Mouse (Mus musculus) right cerebral cortex, postnatal 14 days (tissue): Measurements from ENCODE around the gene Atg16l1.
"Not testable (repeated sequence)": the region's sequence is repeated elsewhere in the genome, so short reads cannot be mapped to it uniquely, and the experiment has no call there.

ENCODE experiments used
- DNase-seq: peaks from one replicate; pipeline ENCODE4 v3.0.0; 2022

Gene Atg16l1

GRCm38 (mm10) chr1:87774845-87775244 lies 19.2 kb downstream of the Atg16l1 start:
- DNase-seq, result no peak

- DNase-seq, result no peak
Observed at GRCm38 (mm10) chr1:87779204-87779785, 23.6 kb downstream of the Atg16l1 start.

- no peak for DNase-seq
Observed at GRCm38 (mm10) chr1:87785703-87786102, 30.0 kb downstream of the Atg16l1 start.

- DNase-seq, result peak; percentile 83
Observed at GRCm38 (mm10) chr1:87786251-87786650, 30.6 kb downstream of the Atg16l1 start.

GRCm38 (mm10) chr1:87789665-87790064 lies 34.0 kb downstream of the Atg16l1 start:
- DNase-seq, result no peak

- DNase-seq, result no peak
Observed at GRCm38 (mm10) chr1:87792438-87793137, 36.9 kb downstream of the Atg16l1 start.

DNA sequence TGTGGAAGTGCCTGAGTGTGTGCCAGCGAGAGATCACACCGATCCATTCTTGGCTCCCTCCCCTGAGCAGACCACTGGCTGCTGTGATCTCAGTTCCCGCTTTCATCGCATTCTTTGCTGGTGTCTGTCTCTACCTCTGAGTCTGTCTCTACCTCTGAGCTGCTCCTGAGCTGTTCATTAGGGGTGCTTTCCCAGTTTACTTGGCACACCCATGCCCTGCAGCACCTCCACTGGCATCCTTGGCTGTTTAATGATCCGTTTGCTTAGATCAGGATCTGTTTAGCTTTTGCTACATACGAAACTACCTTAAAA lies 37.4 kb downstream of the Atg16l1 start:
- no peak for DNase-seq

DNA sequence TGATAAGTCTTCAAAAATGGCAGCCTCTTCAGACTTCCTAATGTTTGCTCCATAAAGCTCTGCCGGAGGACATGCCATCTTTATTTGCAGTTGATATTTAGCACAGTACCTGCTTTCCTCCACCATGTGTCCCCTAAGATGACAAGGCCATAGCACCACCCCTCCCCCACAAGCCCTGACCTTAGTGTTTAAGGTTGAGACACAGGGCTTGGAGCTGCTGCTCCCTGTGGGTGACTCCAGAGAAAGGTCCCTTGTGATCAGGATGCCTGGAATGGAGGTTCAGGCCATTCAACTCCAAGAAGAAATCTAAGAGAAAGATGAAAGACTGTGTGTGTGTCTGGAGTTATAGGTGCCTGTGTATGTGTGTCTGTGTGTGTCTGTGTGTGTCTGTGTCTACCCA lies 42.0 kb downstream of the Atg16l1 start:
- DNase-seq, result no peak

DNA sequence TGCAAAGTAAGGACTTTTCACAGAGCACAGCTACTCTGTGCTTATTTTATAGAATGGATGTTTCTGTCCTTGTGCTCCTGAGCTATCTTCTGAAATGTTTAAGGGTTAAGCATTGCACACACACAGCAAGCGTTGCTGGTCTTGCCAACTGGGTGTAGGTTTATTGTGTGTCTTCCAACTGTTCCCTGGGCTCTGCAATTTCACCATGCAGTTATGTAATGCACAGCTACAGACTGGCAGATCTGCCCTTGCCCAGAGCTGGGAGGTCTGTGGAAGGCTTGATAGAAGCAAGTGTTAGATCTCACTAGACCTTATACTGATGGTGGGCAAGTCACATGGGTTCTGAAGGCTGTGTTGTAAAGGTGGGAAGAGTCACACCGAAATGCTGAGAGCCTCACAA lies 42.6 kb downstream of the Atg16l1 start:
- no peak for DNase-seq

- no peak for DNase-seq
Observed at GRCm38 (mm10) chr1:87803576-87803975, 47.9 kb downstream of the Atg16l1 start, which contains the start of gene Sag. Gene Sag (plus strand): TSS chr1:87803680.

- DNase-seq, result no peak
Observed at GRCm38 (mm10) chr1:87807751-87808150, 52.1 kb downstream of the Atg16l1 start.

GRCm38 (mm10) chr1:87811391-87811790 lies 55.7 kb downstream of the Atg16l1 start:
- no peak for DNase-seq

GRCm38 (mm10) chr1:87812061-87812460 lies 56.4 kb downstream of the Atg16l1 start:
- no peak for DNase-seq

- no peak for DNase-seq
Observed at GRCm38 (mm10) chr1:87813155-87813554, 57.5 kb downstream of the Atg16l1 start.

GRCm38 (mm10) chr1:87813681-87814080 lies 58.0 kb downstream of the Atg16l1 start:
- no peak for DNase-seq

DNA sequence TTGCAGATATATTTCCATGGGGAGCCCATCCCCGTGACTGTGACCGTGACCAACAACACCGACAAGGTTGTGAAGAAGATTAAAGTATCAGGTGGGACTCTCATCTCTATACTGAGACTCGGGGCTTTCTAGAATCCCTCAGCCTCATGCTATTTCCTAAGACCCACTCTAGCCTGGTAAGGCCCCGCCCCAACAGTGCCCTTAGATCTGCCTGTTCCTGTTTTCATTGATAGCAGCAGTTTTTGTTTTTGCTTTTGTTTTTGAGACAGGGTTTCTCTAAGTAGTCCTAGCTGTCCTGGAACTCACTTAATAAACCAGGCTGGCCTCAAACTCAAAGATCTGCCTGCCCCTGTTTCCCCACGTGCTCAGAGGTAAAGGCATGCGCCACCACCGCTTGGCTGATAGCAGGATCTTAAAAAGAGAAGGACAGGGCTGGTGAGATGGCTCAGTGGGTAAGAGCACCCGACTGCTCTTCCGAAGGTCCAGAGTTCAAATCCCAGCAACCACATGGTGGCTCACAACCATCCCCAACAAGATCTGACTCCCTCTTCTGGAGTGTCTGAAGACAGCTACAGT lies 68.8 kb downstream of the Atg16l1 start:
- DNase-seq, result no peak

DNA sequence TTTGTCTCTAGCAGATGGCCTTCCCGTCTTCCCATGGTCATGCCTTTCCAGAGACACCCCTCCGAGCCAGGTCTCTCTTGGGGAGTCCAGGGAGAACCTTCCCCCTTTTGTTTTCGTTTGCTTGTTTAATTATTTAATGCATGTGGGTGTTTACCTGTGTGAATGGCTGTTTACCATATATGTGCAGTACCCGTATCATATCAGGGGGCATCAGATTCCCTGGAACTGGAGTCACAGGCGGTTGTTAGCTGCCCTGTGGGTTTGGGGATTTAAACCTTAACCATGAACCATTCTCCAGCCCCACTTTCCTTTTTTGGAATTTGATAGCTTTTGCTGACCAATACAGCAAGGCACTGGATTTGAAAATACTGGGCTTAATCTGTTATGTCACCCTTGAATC lies 69.6 kb downstream of the Atg16l1 start:
- DNase-seq, result no peak

- no peak for DNase-seq
Observed at GRCm38 (mm10) chr1:87825991-87826390, 70.3 kb downstream of the Atg16l1 start.

DNA sequence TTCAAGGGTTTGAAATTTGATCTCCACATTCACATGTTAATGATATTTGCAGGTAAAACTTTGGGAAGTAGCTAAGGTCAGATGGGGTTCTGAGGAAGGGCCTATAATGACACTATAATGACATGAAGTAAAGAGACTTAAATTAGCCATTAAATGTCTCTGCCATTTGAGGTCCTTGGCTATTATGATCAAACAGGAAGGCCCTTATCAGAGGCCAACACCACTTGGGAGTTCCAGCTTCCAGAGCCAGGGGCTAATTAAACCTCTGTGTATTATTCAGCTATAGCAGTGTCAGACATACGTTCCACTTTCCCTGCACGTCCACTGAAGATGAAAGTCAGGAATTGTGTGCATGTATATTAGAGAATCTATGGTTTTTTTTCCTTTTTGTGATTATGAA lies 70.8 kb downstream of the Atg16l1 start:
- no peak for DNase-seq

DNA sequence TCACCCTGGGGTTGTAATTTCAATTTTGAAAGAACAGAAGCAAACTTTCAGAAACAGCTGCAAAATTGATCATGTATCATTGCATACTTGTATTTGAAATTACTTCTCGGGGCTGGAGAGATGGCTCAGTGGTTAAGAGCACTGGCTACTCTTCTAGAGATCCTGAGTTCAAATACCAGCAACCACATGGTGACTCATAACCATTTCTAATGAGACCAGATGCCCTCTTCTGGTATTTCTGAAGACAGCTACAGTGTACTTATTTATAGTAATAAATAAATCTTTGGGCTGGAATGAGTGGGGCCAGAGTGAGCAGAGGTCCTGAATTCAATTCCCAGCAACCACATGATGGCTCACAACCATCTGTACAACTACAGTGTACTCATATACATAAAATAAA lies 71.8 kb downstream of the Atg16l1 start:
- not testable (repeated sequence) for DNase-seq

GRCm38 (mm10) chr1:87828185-87828584 lies 72.5 kb downstream of the Atg16l1 start:
- DNase-seq, result no peak

- no peak for DNase-seq
Observed at GRCm38 (mm10) chr1:87828926-87829580, 73.4 kb downstream of the Atg16l1 start.

- no peak for DNase-seq
Observed at GRCm38 (mm10) chr1:87829621-87830211, 74.0 kb downstream of the Atg16l1 start.

DNA sequence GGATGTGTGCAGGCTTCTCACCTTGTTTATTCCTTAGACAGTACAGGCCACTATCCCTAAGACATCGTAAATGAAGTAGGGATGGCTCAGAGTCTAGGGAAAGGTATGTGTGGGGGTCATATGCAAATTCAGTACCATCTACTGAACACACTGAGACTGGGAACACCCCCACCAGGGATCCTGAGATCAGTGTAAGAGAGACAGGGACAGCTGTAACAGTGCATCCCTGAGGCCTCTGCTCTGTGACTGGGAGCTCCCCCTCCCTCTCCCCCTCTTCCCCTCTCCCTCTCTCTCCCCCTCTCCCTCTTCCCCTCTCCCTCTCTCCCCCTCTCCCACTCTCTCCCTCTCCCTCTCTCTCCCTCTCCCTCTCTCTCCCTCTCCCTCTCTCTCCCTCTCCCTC lies 80.8 kb downstream of the Atg16l1 start:
- no peak for DNase-seq
